Mouse (Mus musculus) heart, embryonic 12.5 days (tissue): ENCODE measurements at regions not wholly inside any gene's neighbourhood (a gene's known extent, or its start where the extent isn't known, plus 50 kb on each side); places are given as distances from the start of the nearest gene placed in this dataset.
A peak's percentile ranks its signal among the peaks of the same experiment; 100 is the strongest.

Source experiments
- ATAC-seq: fragments of 200-750 bp; cut with Nextera tagmentation; 2 replicates; pipeline ENCODE4 v1.8.0; 2017; ENCODE audit warnings: moderate TSS enrichment, moderate library complexity; ENCODE audit not compliant: insufficient number of reproducible peaks, low FRiP score
- H3K27ac ChIP-seq: fragments of 300-500 bp; sonication (generic); 2 replicates; pipeline ENCODE4 v1.5.1; 2016; ENCODE audit warnings: mild to moderate bottlenecking, moderate library complexity; ENCODE audit not compliant: poor library complexity, severe bottlenecking
- H3K27me3 ChIP-seq: fragments of 300-500 bp; sonication (generic); replicated peaks from 2 replicates; pipeline ENCODE4 v1.6.1; 2016; ENCODE audit warnings: mild to moderate bottlenecking, moderate library complexity
- H3K36me3 ChIP-seq: fragments of 300-500 bp; sonication (generic); 2 replicates; pipeline ENCODE4 v1.6.1; 2016; ENCODE audit warnings: mild to moderate bottlenecking, moderate library complexity
- H3K4me1 ChIP-seq: fragments of 300-500 bp; sonication (generic); replicated peaks from 2 replicates; pipeline ENCODE4 v1.6.1; 2016; ENCODE audit warnings: mild to moderate bottlenecking
- H3K4me2 ChIP-seq: fragments of 300-500 bp; sonication (generic); 2 replicates; pipeline ENCODE4 v1.6.1; 2016; ENCODE audit warnings: mild to moderate bottlenecking, moderate library complexity
- H3K4me3 ChIP-seq: fragments of 300-500 bp; sonication (generic); 2 replicates; pipeline ENCODE4 v1.5.1; 2016; ENCODE audit warnings: mild to moderate bottlenecking
- H3K9ac ChIP-seq: fragments of 300-500 bp; sonication (generic); 2 replicates; pipeline ENCODE4 v1.6.1; 2016; ENCODE audit warnings: mild to moderate bottlenecking, moderate library complexity
- H3K9me3 ChIP-seq: fragments of 300-500 bp; sonication (generic); replicated peaks from 2 replicates; pipeline ENCODE4 v1.6.1; 2016; ENCODE audit warnings: mild to moderate bottlenecking, moderate library complexity
- WGBS: fragments of 180-500 bp; shearing (Covaris S2); methylation state at CpG from one replicate; pipeline ENCODE4 v1.1.7; 2016; 5-methylcytosine and 5-hydroxymethylcytosine counted together

GRCm38 (mm10) chr9:87649015-87649978 is 81.8 kb downstream of the Tbx18 start:
- Histone ChIP-seq H3K9ac (no peak overlapping the region), H3K36me3 (no peaks in the 10 kb centered on the region), H3K27ac (peak overlapping the region; percentile 56)

GRCm38 (mm10) chr9:87648317-87648716 is 82.7 kb downstream of the Tbx18 start:
- H3K4me1 ChIP-seq: peaks cover 17% of the 10 kb centered on the region
- no peaks in the 10 kb centered on the region for H3K27me3 ChIP-seq
- no peak overlapping the region for H3K4me2 ChIP-seq
- no peak overlapping the region for H3K4me3 ChIP-seq
- 57% methylated on average over 5 of the region's 5 CpGs for WGBS
- no peaks in the 10 kb centered on the region for H3K36me3 ChIP-seq
- ATAC-seq: no peak
- no peak overlapping the region for H3K9ac ChIP-seq
- no peaks in the 10 kb centered on the region for H3K9me3 ChIP-seq
- H3K27ac ChIP-seq: no peak overlapping the region

More at GRCm38 (mm10) chr9:87649015-87649978, 81.8 kb downstream of the Tbx18 start:
- Histone ChIP-seq H3K27me3 (no peaks in the 10 kb centered on the region), H3K9me3 (no peaks in the 10 kb centered on the region), H3K4me3 (no peak overlapping the region), H3K4me2 (peak overlapping the region; percentile 5; the same call in 1 of the 2 replicates), H3K4me1 (peaks cover 17% of the 10 kb centered on the region)
- 24% methylated on average over 6 of the region's 6 CpGs for WGBS
- ATAC-seq: peak; percentile 61

- no peak for ATAC-seq
- Histone ChIP-seq H3K9ac (no peak overlapping the region), H3K9me3 (no peaks in the 10 kb centered on the region), H3K4me2 (no peak overlapping the region), H3K4me3 (no peak overlapping the region), H3K27me3 (no peaks in the 10 kb centered on the region), H3K36me3 (no peaks in the 10 kb centered on the region), H3K27ac (no peak overlapping the region), H3K4me1 (peaks cover 16% of the 10 kb centered on the region)
- WGBS: 50% methylated on average over 5 of the region's 5 CpGs
Measured at GRCm38 (mm10) chr9:87645032-87645431, 86.0 kb downstream of the Tbx18 start.

- no peaks in the 10 kb centered on the region for H3K9me3 ChIP-seq
- ATAC-seq: no peak
- H3K27ac ChIP-seq: no peak overlapping the region
- 47% methylated on average over 5 of the region's 5 CpGs for WGBS
- H3K27me3 ChIP-seq: no peaks in the 10 kb centered on the region
- peaks cover 7% of the 10 kb centered on the region; the same call in 1 of the 2 replicates for H3K4me1 ChIP-seq
- no peak overlapping the region for H3K9ac ChIP-seq
- no peak overlapping the region for H3K4me2 ChIP-seq
- H3K36me3 ChIP-seq: no peaks in the 10 kb centered on the region
- H3K4me3 ChIP-seq: no peak overlapping the region
Measured at GRCm38 (mm10) chr9:87633863-87634630, 97.0 kb downstream of the Tbx18 start.

GRCm38 (mm10) chr9:87626432-87626831 is 104.6 kb downstream of the Tbx18 start:
- no peaks in the 10 kb centered on the region for H3K9me3 ChIP-seq
- H3K36me3 ChIP-seq: no peaks in the 10 kb centered on the region
- no peak overlapping the region for H3K27ac ChIP-seq
- ATAC-seq: no peak
- no peak overlapping the region for H3K9ac ChIP-seq
- H3K27me3 ChIP-seq: no peaks in the 10 kb centered on the region
- H3K4me3 ChIP-seq: no peak overlapping the region
- WGBS: 67% methylated on average over 3 of the region's 3 CpGs
- H3K4me2 ChIP-seq: no peak overlapping the region
- peaks cover 8% of the 10 kb centered on the region for H3K4me1 ChIP-seq

GRCm38 (mm10) chr9:87618238-87618673 is 112.8 kb downstream of the Tbx18 start:
- WGBS: 11% methylated on average over 7 of the region's 7 CpGs
- H3K27me3 ChIP-seq: no peaks in the 10 kb centered on the region
- no peak overlapping the region for H3K9ac ChIP-seq
- H3K4me1 ChIP-seq: peaks cover 22% of the 10 kb centered on the region
- H3K9me3 ChIP-seq: no peaks in the 10 kb centered on the region
- peak; percentile 87 for ATAC-seq
- no peaks in the 10 kb centered on the region for H3K36me3 ChIP-seq
- H3K4me3 ChIP-seq: no peak overlapping the region
- H3K27ac ChIP-seq: peak overlapping the region; percentile 75
- H3K4me2 ChIP-seq: peak overlapping the region; percentile 30

- Histone ChIP-seq H3K36me3 (no peaks in the 10 kb centered on the region), H3K27me3 (no peaks in the 10 kb centered on the region), H3K27ac (peak overlapping the region; percentile 76), H3K4me3 (no peak overlapping the region), H3K9ac (no peak overlapping the region), H3K9me3 (no peaks in the 10 kb centered on the region), H3K4me1 (peaks cover 15% of the 10 kb centered on the region), H3K4me2 (peak overlapping the region; percentile 55)
- peak; percentile 86 for ATAC-seq
- WGBS: 15% methylated on average over 10 of the region's 10 CpGs
Measured at GRCm38 (mm10) chr9:87607878-87608631, 123.0 kb downstream of the Tbx18 start.

- no peaks in the 10 kb centered on the region for H3K36me3 ChIP-seq
- WGBS: 59% methylated on average over 2 of the region's 2 CpGs
- H3K4me3 ChIP-seq: no peak overlapping the region
- no peaks in the 10 kb centered on the region for H3K27me3 ChIP-seq
- H3K27ac ChIP-seq: no peak overlapping the region
- no peak overlapping the region for H3K4me2 ChIP-seq
- no peak for ATAC-seq
- H3K9me3 ChIP-seq: 0 out of 2 replicates have a peak, but pooled peaks cover 1% of the 10 kb centered on the region
- no peaks in the 10 kb centered on the region for H3K4me1 ChIP-seq
- H3K9ac ChIP-seq: no peak overlapping the region
Measured at GRCm38 (mm10) chr9:87575591-87575990, 155.5 kb downstream of the Tbx18 start.

GRCm38 (mm10) chr9:87574250-87574864 is 156.7 kb downstream of the Tbx18 start:
- H3K27ac ChIP-seq: no peak overlapping the region
- H3K4me1 ChIP-seq: no peaks in the 10 kb centered on the region
- no peak overlapping the region for H3K4me2 ChIP-seq
- no peak overlapping the region for H3K9ac ChIP-seq
- no peak overlapping the region for H3K4me3 ChIP-seq
- WGBS: 41% methylated on average over 2 of the region's 2 CpGs
- no peaks in the 10 kb centered on the region for H3K36me3 ChIP-seq
- H3K27me3 ChIP-seq: no peaks in the 10 kb centered on the region
- H3K9me3 ChIP-seq: 0 out of 2 replicates have a peak, but pooled peaks cover 4% of the 10 kb centered on the region
- ATAC-seq: no peak

- Histone ChIP-seq H3K4me1 (peaks cover 4% of the 10 kb centered on the region; the same call in 1 of the 2 replicates), H3K27ac (no peak overlapping the region), H3K4me2 (no peak overlapping the region), H3K36me3 (no peaks in the 10 kb centered on the region), H3K9me3 (no peaks in the 10 kb centered on the region), H3K9ac (no peak overlapping the region), H3K4me3 (no peak overlapping the region), H3K27me3 (no peaks in the 10 kb centered on the region)
- no peak for ATAC-seq
- 75% methylated on average over 3 of the region's 3 CpGs for WGBS
Measured at GRCm38 (mm10) chr9:87563244-87563643, 167.8 kb downstream of the Tbx18 start.
